Mouse (Mus musculus) embryo, embryonic 11.5 days (tissue): ENCODE measurements around the gene Atxn1.

Experiments
- DNase-seq: peaks from one replicate; pipeline ENCODE4 v3.0.0-alpha.2; 2012; ENCODE audit warnings: low read depth, low spot score

Atxn1 gene

GRCm38 (mm10) chr13:45630518-45631290 is 334.1 kb downstream of the Atxn1 start:
- no peak for DNase-seq

- no peak for DNase-seq
Measured at GRCm38 (mm10) chr13:45629750-45630149, 335.1 kb downstream of the Atxn1 start.

- no peak for DNase-seq
Measured at GRCm38 (mm10) chr13:45628341-45628740, 336.5 kb downstream of the Atxn1 start.

- DNase-seq: no peak
Measured at GRCm38 (mm10) chr13:45627206-45627751, 337.5 kb downstream of the Atxn1 start.

DNA sequence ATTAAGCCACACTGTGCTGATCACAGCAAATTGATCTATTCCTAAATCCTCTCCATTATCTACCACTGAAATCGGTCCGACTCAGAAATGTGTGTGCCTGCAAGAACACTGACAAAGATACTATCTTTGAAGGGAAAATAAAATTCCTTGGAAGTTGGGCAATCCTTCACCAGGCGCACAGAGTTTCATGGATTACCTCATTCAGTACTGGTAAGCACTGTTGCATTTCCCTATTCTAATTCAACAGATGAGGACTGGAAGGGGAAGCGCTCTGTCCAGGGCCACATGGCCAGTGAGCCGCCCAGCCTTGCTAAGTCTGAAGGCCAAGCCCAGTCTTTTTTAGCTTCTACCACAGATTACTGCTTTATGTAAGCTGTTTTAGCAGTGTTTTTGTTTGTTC is 339.1 kb downstream of the Atxn1 start:
- DNase-seq: no peak

DNA sequence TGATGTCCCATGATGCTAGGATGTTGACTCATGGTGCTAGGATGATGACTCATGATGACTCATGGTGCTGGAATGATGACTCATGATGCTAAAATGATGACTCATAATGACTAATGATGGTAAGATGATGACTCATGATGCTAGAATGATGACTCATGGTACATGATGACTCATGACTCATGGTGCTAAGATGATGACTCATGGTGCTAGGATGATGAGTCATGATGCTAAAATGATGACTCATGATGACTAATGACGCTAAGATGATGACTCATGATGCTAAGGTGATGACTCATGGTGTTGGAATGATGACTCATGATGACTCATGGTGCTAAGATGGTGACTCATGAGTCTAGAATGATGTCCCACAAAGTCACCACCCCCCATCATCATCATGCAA is 341.0 kb downstream of the Atxn1 start:
- DNase-seq: no peak

- DNase-seq: no peak
Measured at GRCm38 (mm10) chr13:45622871-45623546, 341.8 kb downstream of the Atxn1 start.

GRCm38 (mm10) chr13:45620687-45621086 is 344.1 kb downstream of the Atxn1 start:
- no peak for DNase-seq

DNA sequence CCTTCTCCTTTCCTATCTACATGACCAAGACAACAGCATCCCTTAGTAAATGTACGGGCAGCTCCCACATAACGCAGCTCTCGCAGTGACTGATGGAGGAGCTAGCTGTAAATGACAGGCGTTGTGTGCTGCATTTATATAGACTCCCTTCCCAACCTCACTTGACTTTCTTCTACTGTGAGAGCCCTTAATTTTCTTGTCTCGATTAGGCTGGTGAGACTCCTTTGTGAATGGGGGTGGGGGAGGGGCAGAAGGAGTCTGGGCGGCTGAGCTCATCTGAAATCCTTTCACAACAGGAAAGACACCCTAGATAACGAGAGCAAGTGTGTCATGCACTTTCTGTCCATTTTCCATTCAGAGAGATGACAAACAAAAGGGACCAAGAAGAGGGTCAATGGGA is 344.5 kb downstream of the Atxn1 start:
- DNase-seq: no peak

DNA sequence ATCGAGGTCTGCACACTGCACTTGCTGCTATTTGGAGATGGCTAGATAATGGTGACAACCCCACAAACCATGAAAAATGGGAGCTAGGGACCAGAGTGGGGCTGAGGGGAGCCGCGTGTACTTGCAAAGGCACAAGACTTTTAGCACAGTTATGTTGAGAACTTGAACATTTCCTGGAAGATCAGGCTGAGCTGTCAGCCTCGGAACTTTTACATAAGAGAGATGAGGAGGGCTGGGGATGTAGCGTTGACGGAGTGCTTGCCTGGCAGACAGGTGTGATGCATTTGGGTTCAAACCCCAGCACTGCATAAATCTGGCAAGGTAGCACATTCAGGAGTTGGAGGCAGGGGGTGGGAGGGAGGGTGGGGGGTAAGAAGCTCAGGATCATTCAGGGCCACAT is 346.8 kb downstream of the Atxn1 start:
- DNase-seq: no peak

- DNase-seq: no peak
Measured at GRCm38 (mm10) chr13:45614762-45615161, 350.0 kb downstream of the Atxn1 start.

DNA sequence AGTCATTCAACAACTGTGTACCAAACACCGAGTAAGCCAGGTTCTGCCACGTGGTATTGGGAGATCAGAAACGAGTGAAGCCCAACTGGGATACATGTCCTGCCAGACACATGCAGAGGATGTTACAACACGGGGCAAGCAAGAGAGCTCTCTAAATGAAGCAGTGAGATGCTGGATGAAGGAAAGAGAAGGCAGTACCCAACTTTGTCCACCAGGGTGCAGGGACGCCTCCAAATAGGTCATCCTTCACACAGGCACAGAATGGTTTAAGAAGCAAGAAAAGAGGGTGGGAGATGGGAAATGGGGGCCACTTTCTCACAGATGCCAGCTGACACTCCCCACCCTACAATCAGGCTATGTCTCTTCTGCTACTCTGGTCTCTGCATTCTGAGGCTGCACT is 351.5 kb downstream of the Atxn1 start:
- peak; percentile 29 for DNase-seq

- DNase-seq: no peak
Measured at GRCm38 (mm10) chr13:45611554-45611953, 353.3 kb downstream of the Atxn1 start.

DNA sequence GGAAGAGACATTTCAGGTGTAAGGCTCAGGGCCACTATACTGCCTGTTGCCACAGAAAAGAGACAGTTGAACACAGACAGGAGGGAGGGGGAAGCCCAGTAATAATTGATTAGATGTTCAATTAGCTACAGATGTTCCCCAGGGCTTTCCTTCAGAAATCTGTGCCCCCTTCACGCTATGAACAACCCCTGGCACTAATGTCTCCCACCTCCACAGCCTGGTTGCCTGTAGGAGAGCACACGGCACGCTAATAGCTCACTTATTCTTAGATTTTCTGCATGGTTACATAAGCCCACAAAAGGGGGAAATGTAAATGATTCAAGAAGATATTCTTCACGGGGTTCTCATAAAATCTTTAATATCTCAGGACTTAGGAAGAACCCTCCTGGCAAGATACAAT is 355.3 kb downstream of the Atxn1 start:
- no peak for DNase-seq

GRCm38 (mm10) chr13:45608593-45608992 is 356.2 kb downstream of the Atxn1 start:
- DNase-seq: no peak

GRCm38 (mm10) chr13:45607946-45608345 is 356.9 kb downstream of the Atxn1 start:
- no peak for DNase-seq

DNA sequence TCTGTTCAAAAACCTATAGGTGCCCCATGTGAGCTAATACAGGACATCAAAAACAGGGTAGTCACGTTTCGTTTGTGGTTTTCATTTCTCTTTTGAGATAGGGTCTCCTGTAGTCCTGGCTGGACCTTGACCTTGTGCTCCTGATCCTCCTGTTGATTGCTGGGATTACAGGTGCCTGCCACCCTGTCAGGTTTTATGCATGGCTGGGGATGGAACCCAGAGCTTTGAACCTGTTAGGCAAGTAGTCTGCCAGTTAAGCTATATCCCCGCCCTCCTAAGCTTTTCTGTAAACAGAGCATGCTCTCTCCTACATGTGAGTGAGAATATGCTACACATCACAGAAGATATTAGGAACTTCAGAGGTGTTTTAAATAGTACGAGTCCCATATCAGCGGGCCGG is 361.2 kb downstream of the Atxn1 start:
- no peak for DNase-seq

DNA sequence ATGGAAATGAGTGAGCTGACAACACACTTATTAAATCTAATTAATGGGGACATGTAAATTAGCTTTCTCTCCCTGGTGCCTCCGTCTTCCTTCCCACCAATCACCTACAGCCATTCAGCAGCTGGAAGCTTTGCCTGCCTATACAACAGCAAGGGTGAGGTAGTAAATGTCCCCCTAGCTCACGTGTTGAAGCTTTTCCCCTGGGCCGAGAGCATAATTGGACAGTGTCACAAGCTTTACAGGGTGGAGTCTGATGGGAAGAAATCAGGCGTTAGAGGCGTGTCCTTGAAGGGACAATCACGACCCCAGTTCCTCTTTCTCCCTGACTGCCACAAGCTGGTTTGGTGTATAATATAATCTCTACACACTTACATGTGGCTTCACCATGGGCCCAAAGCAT is 364.4 kb downstream of the Atxn1 start:
- DNase-seq: no peak

DNA sequence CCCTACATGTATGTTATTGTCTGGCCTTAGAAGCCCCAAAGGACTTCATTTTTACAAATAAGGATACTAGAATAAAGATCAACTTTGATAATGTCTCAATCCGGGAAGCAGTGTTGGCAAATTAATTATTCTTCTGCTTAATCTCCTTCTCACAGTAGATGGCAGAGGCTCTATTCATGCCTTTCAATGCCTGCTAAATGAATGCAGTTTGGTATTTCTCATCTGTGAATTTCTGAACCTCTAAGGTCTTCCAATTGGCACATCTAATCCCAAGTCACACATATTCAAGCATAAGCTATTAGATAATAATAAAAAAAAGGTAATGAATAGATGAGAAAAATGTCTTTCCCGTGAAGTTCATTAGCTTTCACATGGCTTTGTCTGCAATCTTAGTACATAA is 365.0 kb downstream of the Atxn1 start:
- no peak for DNase-seq

DNA sequence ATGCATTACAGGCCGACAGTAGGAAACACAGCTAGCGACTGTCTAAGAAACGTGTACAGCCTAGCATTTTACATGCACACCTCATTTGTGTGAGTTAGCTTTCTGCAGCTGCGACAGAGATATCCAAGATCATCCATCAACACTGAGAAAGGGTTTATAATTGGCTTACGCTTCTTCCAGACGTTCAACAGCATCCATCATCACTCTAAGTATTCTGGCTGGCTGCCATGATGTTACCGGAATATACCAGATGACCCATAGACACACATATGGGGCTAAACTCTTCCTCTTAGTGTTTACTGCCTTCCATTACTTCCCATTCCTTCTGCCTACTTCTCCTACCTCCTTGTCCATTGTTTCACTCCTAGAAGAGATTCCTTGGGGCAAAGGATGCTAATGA is 369.4 kb downstream of the Atxn1 start:
- DNase-seq: no peak

DNA sequence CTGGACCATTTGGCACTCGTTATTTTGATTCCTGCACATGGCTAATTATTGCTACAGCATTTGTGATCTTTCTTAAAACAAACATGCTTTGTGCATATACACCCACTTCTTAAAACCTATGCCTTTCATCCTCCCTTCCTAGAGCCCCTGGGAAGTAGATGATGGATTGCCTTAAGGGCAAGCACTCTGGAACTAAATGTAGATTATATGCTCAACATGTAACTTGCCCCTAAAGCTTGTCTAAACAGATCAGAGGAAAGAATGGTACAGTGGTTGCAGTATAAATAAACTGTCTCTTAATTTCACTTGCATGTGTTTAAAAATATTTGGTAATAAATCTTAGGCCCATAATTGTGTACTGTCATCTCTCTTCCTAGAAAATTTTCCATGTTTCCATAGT is 370.9 kb downstream of the Atxn1 start:
- DNase-seq: no peak

DNA sequence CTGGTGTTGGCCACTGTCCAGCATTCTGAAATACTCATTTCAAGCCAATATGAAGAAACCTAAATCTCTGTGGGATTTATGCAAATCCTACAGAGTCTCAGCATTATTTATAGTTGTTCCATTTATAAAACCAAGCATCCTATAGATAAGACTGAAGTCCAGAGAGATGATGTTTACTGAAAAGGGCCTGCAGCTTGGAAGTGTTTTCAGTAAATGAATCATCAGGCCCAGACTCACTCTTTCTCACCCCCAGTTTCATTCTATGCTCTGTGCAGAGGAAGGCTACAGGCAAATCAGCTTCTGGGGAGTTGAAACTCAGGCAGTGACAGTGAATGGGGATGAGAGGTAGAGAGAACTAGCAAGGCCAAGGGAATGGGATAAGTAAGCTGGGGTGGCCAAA is 373.9 kb downstream of the Atxn1 start:
- DNase-seq: no peak

GRCm38 (mm10) chr13:45583061-45583460 is 381.7 kb downstream of the Atxn1 start:
- DNase-seq: no peak
